Mouse (Mus musculus) spleen, adult 2 months (tissue): ENCODE data around the gene Eps15l1. TPM values are rescaled to one million over a fixed set of nuclear protein-coding genes. Genes with fewer than 3 reads are reported as not detected.

Experiments
- DNase-seq, 2 experiments: peaks; one replicate each; pipeline versions ENCODE4 v3.0.0 to v3.0.0-alpha.2; 2012 to 2021; ENCODE audit warnings: low spot score in 2 of 2, low read depth in 1 of 2
- H3K27ac ChIP-seq: fragments of 200-500 bp; 2 replicates; pipeline ENCODE4 v1.5.1; 2012; ENCODE audit warnings: low read length, inconsistent platforms; ENCODE audit not compliant: insufficient read depth
- H3K27me3 ChIP-seq: fragments of 200-500 bp; 2 replicates; pipeline ENCODE4 v1.6.1; 2012; ENCODE audit warnings: mild to moderate bottlenecking, moderate library complexity, low read length, inconsistent platforms; ENCODE audit not compliant: control insufficient read depth, insufficient read depth
- H3K36me3 ChIP-seq: fragments of 200-500 bp; 2 replicates; pipeline ENCODE4 v1.6.1; 2012; ENCODE audit warnings: mild to moderate bottlenecking, low read length, inconsistent platforms; ENCODE audit not compliant: control insufficient read depth, insufficient read depth
- H3K4me1 ChIP-seq: fragments of 200-500 bp; 2 replicates; pipeline ENCODE4 v1.6.1; 2011; ENCODE audit warnings: inconsistent platforms; ENCODE audit not compliant: control insufficient read depth, insufficient read depth, insufficient read length
- H3K4me3 ChIP-seq: fragments of 200-500 bp; 2 replicates; pipeline ENCODE4 v1.5.1; 2011; ENCODE audit warnings: mild to moderate bottlenecking, inconsistent platforms; ENCODE audit not compliant: insufficient read depth, insufficient read length; ENCODE audit errors: extremely low read depth
- CTCF ChIP-seq: fragments of 200-500 bp; IDR thresholded peaks from 2 replicates; pipeline ENCODE4 v1.5.1; 2011; ENCODE audit warnings: mild to moderate bottlenecking, inconsistent platforms; ENCODE audit not compliant: insufficient read depth, insufficient read length, insufficient replicate concordance; ENCODE audit errors: extremely low read depth
- POLR2A ChIP-seq: fragments of 200-500 bp; IDR thresholded peaks from 2 replicates; pipeline ENCODE4 v1.6.1; 2011; ENCODE audit warnings: low read depth, low read length, inconsistent platforms
- WGBS: fragments of 180-500 bp; shearing (Covaris S2); methylation state at CpG from one replicate; pipeline ENCODE4 v1.1.7; 2018; 5-methylcytosine and 5-hydroxymethylcytosine counted together
- polyA plus RNA-seq: library from polyadenylated mRNA; depleted of rRNA; stranded (reverse); fragments of >200 nt; gene quantifications from 2 replicates; pipeline ENCODE4 v1.2.3, GENCODE M21; 2012

Gene Eps15l1
- polyA plus RNA-seq, 1 experiment, result 36.9 TPM

- no peak for TF ChIP-seq POLR2A
- no peak for TF ChIP-seq CTCF
- Histone ChIP-seq H3K27me3 (no peaks in the 10 kb centered on the region), H3K4me1 (no peaks in the 10 kb centered on the region), H3K36me3 (peaks cover 40% of the 10 kb centered on the region), H3K4me3 (no peak overlapping the region), H3K27ac (no peak overlapping the region)
- WGBS, result 94% methylated on average over 2 of the region's 2 CpGs
- no peak for DNase-seq
Measured at GRCm38 (mm10) chr8:72385737-72386136, 35.5 kb downstream of the Eps15l1 start.

- H3K27ac ChIP-seq, result no peak overlapping the region
- WGBS, result 74% methylated on average over 5 of the region's 5 CpGs
- H3K4me3 ChIP-seq, result no peak overlapping the region
- no peak for TF ChIP-seq POLR2A
- TF ChIP-seq CTCF, result no peak
- H3K27me3 ChIP-seq, result no peaks in the 10 kb centered on the region
- no peak for DNase-seq
- no peaks in the 10 kb centered on the region for H3K4me1 ChIP-seq
- H3K36me3 ChIP-seq, result peaks cover 51% of the 10 kb centered on the region
Measured at GRCm38 (mm10) chr8:72382395-72382794, 38.9 kb downstream of the Eps15l1 start.

DNA sequence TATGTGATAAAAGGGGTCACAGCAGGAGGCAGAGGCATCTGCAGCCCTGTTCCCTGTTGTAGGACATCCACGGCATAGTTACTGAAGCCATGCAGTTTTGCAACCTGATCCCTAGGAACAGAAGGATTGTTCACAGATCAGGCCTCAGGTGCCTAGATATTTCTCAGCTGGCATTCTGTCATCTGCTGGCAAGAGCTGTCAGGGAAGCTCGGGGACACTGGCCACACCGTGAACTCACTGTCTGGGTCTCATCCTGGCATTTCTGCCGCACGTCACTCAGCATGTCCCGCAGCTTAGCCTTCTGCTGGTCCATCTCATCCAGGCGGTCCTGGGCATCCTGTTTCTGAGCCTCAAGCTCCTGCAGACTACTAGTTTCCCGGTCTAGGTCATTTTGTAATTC is 40.6 kb downstream of the Eps15l1 start:
- DNase-seq, result no peak
- peaks cover 44% of the 10 kb centered on the region for H3K36me3 ChIP-seq
- no peaks in the 10 kb centered on the region for H3K4me1 ChIP-seq
- H3K27ac ChIP-seq, result no peak overlapping the region
- WGBS, result 98% methylated on average over 8 of the region's 8 CpGs
- TF ChIP-seq CTCF, result no peak
- no peak for TF ChIP-seq POLR2A
- no peak overlapping the region for H3K4me3 ChIP-seq
- H3K27me3 ChIP-seq, result no peaks in the 10 kb centered on the region

- no peak for DNase-seq
- WGBS, result 92% methylated on average over 2 of the region's 2 CpGs
Measured at GRCm38 (mm10) chr8:72376900-72377299, 44.4 kb downstream of the Eps15l1 start.

GRCm38 (mm10) chr8:72376309-72376708 is 45.0 kb downstream of the Eps15l1 start:
- TF ChIP-seq POLR2A, result no peak
- no peak for TF ChIP-seq CTCF
- Histone ChIP-seq H3K27ac (no peak overlapping the region), H3K27me3 (no peaks in the 10 kb centered on the region), H3K4me3 (no peak overlapping the region), H3K4me1 (no peaks in the 10 kb centered on the region), H3K36me3 (peaks cover 29% of the 10 kb centered on the region)
- 97% methylated on average over 5 of the region's 5 CpGs for WGBS
- DNase-seq, result no peak

More at GRCm38 (mm10) chr8:72376900-72377299, 44.4 kb downstream of the Eps15l1 start:
- Histone ChIP-seq H3K36me3 (peaks cover 30% of the 10 kb centered on the region), H3K4me1 (no peaks in the 10 kb centered on the region), H3K27me3 (no peaks in the 10 kb centered on the region), H3K27ac (no peak overlapping the region), H3K4me3 (no peak overlapping the region)
- TF ChIP-seq POLR2A (no peak), CTCF (no peak)

GRCm38 (mm10) chr8:72375161-72375560 is 46.1 kb downstream of the Eps15l1 start:
- DNase-seq, result no peak
- 84% methylated on average over 5 of the region's 5 CpGs for WGBS
- peaks cover 23% of the 10 kb centered on the region for H3K36me3 ChIP-seq
- no peaks in the 10 kb centered on the region for H3K4me1 ChIP-seq
- TF ChIP-seq CTCF (no peak), POLR2A (no peak)
- no peak overlapping the region for H3K4me3 ChIP-seq
- H3K27me3 ChIP-seq, result no peaks in the 10 kb centered on the region
- H3K27ac ChIP-seq, result no peak overlapping the region

- Histone ChIP-seq H3K27ac (no peak overlapping the region), H3K36me3 (peaks cover 17% of the 10 kb centered on the region), H3K4me3 (no peak overlapping the region), H3K27me3 (no peaks in the 10 kb centered on the region), H3K4me1 (no peaks in the 10 kb centered on the region)
- 95% methylated on average over 4 of the region's 4 CpGs for WGBS
- no peak for TF ChIP-seq CTCF
- TF ChIP-seq POLR2A, result no peak
- DNase-seq, result no peak
Measured at GRCm38 (mm10) chr8:72372311-72372710, 48.9 kb downstream of the Eps15l1 start.
